Mouse (Mus musculus) limb, embryonic 12.5 days (tissue): ENCODE results near the gene Ly6g6f. TPM values are rescaled to one million over a fixed set of nuclear protein-coding genes. Genes with fewer than 3 reads are reported as not detected.

Experiments used
- ATAC-seq: fragments of 200-750 bp; cut with Nextera tagmentation; 2 replicates; pipeline ENCODE4 v1.8.0; 2017; ENCODE audit warnings: low read depth, moderate TSS enrichment; ENCODE audit not compliant: insufficient number of reproducible peaks, insufficient read depth, low FRiP score, low TSS enrichment
- H3K27ac ChIP-seq: fragments of 300-500 bp; sonication (generic); 2 replicates; pipeline ENCODE4 v1.5.1; 2016; ENCODE audit warnings: mild to moderate bottlenecking, moderate library complexity
- H3K27me3 ChIP-seq: fragments of 300-500 bp; sonication (generic); 2 replicates; pipeline ENCODE4 v1.6.1; 2016; ENCODE audit warnings: mild to moderate bottlenecking, moderate library complexity
- H3K36me3 ChIP-seq: fragments of 300-500 bp; sonication (generic); 2 replicates; pipeline ENCODE4 v1.6.1; 2016; ENCODE audit warnings: mild to moderate bottlenecking, moderate library complexity
- H3K4me1 ChIP-seq: fragments of 300-500 bp; sonication (generic); replicated peaks from 2 replicates; pipeline ENCODE4 v1.6.1; 2016
- H3K4me2 ChIP-seq: fragments of 300-500 bp; sonication (generic); 2 replicates; pipeline ENCODE4 v1.6.1; 2016; ENCODE audit warnings: mild to moderate bottlenecking, moderate library complexity
- H3K4me3 ChIP-seq: fragments of 300-500 bp; sonication (generic); replicated peaks from 2 replicates; pipeline ENCODE4 v1.5.1; 2016; ENCODE audit warnings: mild to moderate bottlenecking
- H3K9ac ChIP-seq: fragments of 300-500 bp; sonication (generic); replicated peaks from 2 replicates; pipeline ENCODE4 v1.6.1; 2016; ENCODE audit warnings: mild to moderate bottlenecking, moderate library complexity
- H3K9me3 ChIP-seq: fragments of 300-500 bp; sonication (generic); 2 replicates; pipeline ENCODE4 v1.6.1; 2016; ENCODE audit warnings: mild to moderate bottlenecking, moderate library complexity
- WGBS: fragments of 180-500 bp; shearing (Covaris S2); methylation state at CpG from one replicate; pipeline ENCODE4 v1.1.7; 2016; 5-methylcytosine and 5-hydroxymethylcytosine counted together
- polyA plus RNA-seq: library from polyadenylated mRNA; unstranded; fragments of >200 nt; fragmentation: Nextera tagmentation; extraction: Ambion mirVana; gene quantifications from 2 replicates; pipeline ENCODE4 v1.2.1, GENCODE M21; 2016

Gene Ly6g6f
- polyA plus RNA-seq, 1 experiment from 2014 or later = 0.66 TPM

- Histone ChIP-seq H3K9me3 (no peaks in the 10 kb centered on the region), H3K27me3 (peaks cover 22% of the 10 kb centered on the region), H3K36me3 (no peaks in the 10 kb centered on the region), H3K4me1 (peaks cover 28% of the 10 kb centered on the region), H3K9ac (peak overlapping the region; percentile 27; the same call in 1 of the 2 replicates), H3K4me2 (peak overlapping the region; percentile 40), H3K27ac (0 out of 2 replicates have a peak overlapping the region, but pooled peaks have one; percentile 4), H3K4me3 (peak overlapping the region; percentile 9; the same call in 1 of the 2 replicates)
- no peak for ATAC-seq
- 37% methylated on average over 2 of the region's 2 CpGs for WGBS
These were observed 8.1 kb downstream of the Ly6g6f start for GRCm38 (mm10) chr17:35077285-35077684.

- H3K27ac ChIP-seq = 0 out of 2 replicates have a peak within 1 kb of the TSS, but pooled peaks have one; percentile 4
- peak within 1 kb of the TSS; percentile 40 for H3K4me2 ChIP-seq
- H3K4me1 ChIP-seq = peaks cover 28% of the 10 kb centered on the region
These were observed 8.8 kb downstream of the Ly6g6f start, which contains the start of gene Ly6g6e for GRCm38 (mm10) chr17:35076507-35077176. TSS of gene Ly6g6e (plus strand) at chr17:35076902.

GRCm38 (mm10) chr17:35074097-35074496 is 11.3 kb downstream of the Ly6g6f start:
- WGBS = 36% methylated on average over 17 of the region's 17 CpGs
- Histone ChIP-seq H3K27ac (no peak overlapping the region), H3K36me3 (no peaks in the 10 kb centered on the region), H3K4me1 (peaks cover 28% of the 10 kb centered on the region), H3K9ac (0 out of 2 replicates have a peak overlapping the region, but pooled peaks have one; percentile 23), H3K9me3 (no peaks in the 10 kb centered on the region), H3K27me3 (peaks cover 20% of the 10 kb centered on the region), H3K4me3 (no peak overlapping the region), H3K4me2 (0 out of 2 replicates have a peak overlapping the region, but pooled peaks have one; percentile 10)
- ATAC-seq = no peak

More at GRCm38 (mm10) chr17:35076507-35077176, 8.8 kb downstream of the Ly6g6f start, which contains the start of gene Ly6g6e:
- no peaks in the 10 kb centered on the region for H3K36me3 ChIP-seq
- peak within 1 kb of the TSS; percentile 9 for H3K4me3 ChIP-seq
- H3K27me3 ChIP-seq = peaks cover 22% of the 10 kb centered on the region
- no peak for ATAC-seq
- 20% methylated on average over 10 of the region's 10 CpGs for WGBS
- no peaks in the 10 kb centered on the region for H3K9me3 ChIP-seq
- peak within 1 kb of the TSS; percentile 27; the same call in 1 of the 2 replicates for H3K9ac ChIP-seq

GRCm38 (mm10) chr17:35071454-35071853 is 14.0 kb downstream of the Ly6g6f start:
- ATAC-seq = no peak
- 76% methylated on average over 9 of the region's 9 CpGs for WGBS
- H3K27me3 ChIP-seq = peaks cover 30% of the 10 kb centered on the region
- H3K9ac ChIP-seq = no peak overlapping the region
- H3K4me1 ChIP-seq = peaks cover 10% of the 10 kb centered on the region
- H3K4me2 ChIP-seq = no peak overlapping the region
- no peaks in the 10 kb centered on the region for H3K9me3 ChIP-seq
- H3K4me3 ChIP-seq = no peak overlapping the region
- no peaks in the 10 kb centered on the region for H3K36me3 ChIP-seq
- H3K27ac ChIP-seq = no peak overlapping the region

GRCm38 (mm10) chr17:35070556-35071229 is 14.7 kb downstream of the Ly6g6f start:
- peaks cover 9% of the 10 kb centered on the region for H3K4me1 ChIP-seq
- H3K27me3 ChIP-seq = peaks cover 37% of the 10 kb centered on the region
- 58% methylated on average over 6 of the region's 6 CpGs for WGBS
- no peak overlapping the region for H3K27ac ChIP-seq
- H3K9me3 ChIP-seq = no peaks in the 10 kb centered on the region
- no peak overlapping the region for H3K4me3 ChIP-seq
- no peak for ATAC-seq
- no peak overlapping the region for H3K9ac ChIP-seq
- no peak overlapping the region for H3K4me2 ChIP-seq
- H3K36me3 ChIP-seq = no peaks in the 10 kb centered on the region

GRCm38 (mm10) chr17:35068213-35068914 is 17.0 kb downstream of the Ly6g6f start:
- H3K9ac ChIP-seq = no peak overlapping the region
- peaks cover 60% of the 10 kb centered on the region for H3K27me3 ChIP-seq
- H3K27ac ChIP-seq = no peak overlapping the region
- peaks cover 4% of the 10 kb centered on the region; the same call in 1 of the 2 replicates for H3K36me3 ChIP-seq
- no peaks in the 10 kb centered on the region for H3K9me3 ChIP-seq
- H3K4me1 ChIP-seq = peaks cover 15% of the 10 kb centered on the region
- no peak overlapping the region for H3K4me3 ChIP-seq
- 84% methylated on average over 17 of the region's 17 CpGs for WGBS
- ATAC-seq = no peak
- no peak overlapping the region for H3K4me2 ChIP-seq

GRCm38 (mm10) chr17:35066084-35066483 is 19.3 kb downstream of the Ly6g6f start, which contains the start of gene Mpig6b:
TSS of gene Mpig6b (minus strand) at chr17:35066184.
- H3K4me2 ChIP-seq = peak within 1 kb of the TSS; percentile 66
- no peaks in the 10 kb centered on the region for H3K9me3 ChIP-seq
- peaks cover 26% of the 10 kb centered on the region for H3K36me3 ChIP-seq
- H3K4me1 ChIP-seq = peaks cover 19% of the 10 kb centered on the region
- H3K27ac ChIP-seq = peak within 1 kb of the TSS; percentile 47; the same call in 1 of the 2 replicates
- ATAC-seq = no peak
- H3K27me3 ChIP-seq = peaks cover 64% of the 10 kb centered on the region
- peak within 1 kb of the TSS; percentile 47 for H3K9ac ChIP-seq
- H3K4me3 ChIP-seq = peak within 1 kb of the TSS; percentile 38
- WGBS = 44% methylated on average over 10 of the region's 10 CpGs

- Histone ChIP-seq H3K36me3 (peaks cover 34% of the 10 kb centered on the region), H3K4me1 (peaks cover 28% of the 10 kb centered on the region), H3K27me3 (peaks cover 64% of the 10 kb centered on the region), H3K4me2 (peak within 1 kb of the TSS; percentile 66), H3K9ac (peak within 1 kb of the TSS; percentile 47), H3K9me3 (no peaks in the 10 kb centered on the region), H3K27ac (peak within 1 kb of the TSS; percentile 47), H3K4me3 (peak within 1 kb of the TSS; percentile 38)
- ATAC-seq = peak; percentile 21; the same call in 1 of the 2 replicates
- WGBS = 2% methylated on average over 48 of the region's 48 CpGs
These were observed 20.2 kb downstream of the Ly6g6f start, which contains the start of gene Ly6g6c for GRCm38 (mm10) chr17:35064951-35065947. TSS of gene Ly6g6c (plus strand) at chr17:35065388.

- peaks cover 32% of the 10 kb centered on the region for H3K4me1 ChIP-seq
- peak overlapping the region; percentile 38 for H3K4me3 ChIP-seq
- H3K4me2 ChIP-seq = peak overlapping the region; percentile 66
- no peak overlapping the region; the same call in 1 of the 2 replicates for H3K27ac ChIP-seq
- H3K27me3 ChIP-seq = peaks cover 64% of the 10 kb centered on the region
- no peak for ATAC-seq
- no peak overlapping the region for H3K9ac ChIP-seq
- H3K36me3 ChIP-seq = peaks cover 36% of the 10 kb centered on the region
- no peaks in the 10 kb centered on the region for H3K9me3 ChIP-seq
- WGBS = 29% methylated on average over 10 of the region's 10 CpGs
These were observed 21.0 kb downstream of the Ly6g6f start for GRCm38 (mm10) chr17:35064378-35064877.

GRCm38 (mm10) chr17:35063466-35063865 is 21.9 kb downstream of the Ly6g6f start:
- Histone ChIP-seq H3K27me3 (peaks cover 55% of the 10 kb centered on the region), H3K9me3 (no peaks in the 10 kb centered on the region)
- 93% methylated on average over 3 of the region's 3 CpGs for WGBS

More at GRCm38 (mm10) chr17:35063466-35063865, 21.9 kb downstream of the Ly6g6f start:
- no peak overlapping the region for H3K4me3 ChIP-seq
- H3K36me3 ChIP-seq = peaks cover 36% of the 10 kb centered on the region
- peaks cover 35% of the 10 kb centered on the region for H3K4me1 ChIP-seq
- no peak overlapping the region for H3K4me2 ChIP-seq
- ATAC-seq = no peak
- no peak overlapping the region for H3K27ac ChIP-seq
- H3K9ac ChIP-seq = no peak overlapping the region
